ENCODE assay signal across 19 mouse cellular contexts in genomic region chr19:41165914-41166235, GRCm38 (mm10). TPM values are rescaled to one million over a fixed set of nuclear protein-coding genes. Genes with fewer than 3 reads are reported as not detected.
DNase-seq lines count a peak whose midpoint lies in the region; ATAC-seq and TF ChIP-seq lines count a peak whose summit lies in the region.
"Had no signal": no experiment of that assay in that cellular context is flagged by ENCODE, and none has a peak within 500 bp of the region (broad histone marks: within the 10 kb centered on the region; RNA-seq: fewer than 3 reads in every experiment).

No protein-coding gene starts in this region.

- DNase-seq in forebrain, postnatal 0 days = no peak
- DNase-seq in midbrain, embryonic 11.5 days (ENCODE audit: low spot score, missing footprints) = no peak
- no peak for DNase-seq in midbrain, embryonic 10.5 days (ENCODE audit: low spot score)
- peak; percentile 37 for DNase-seq in midbrain, embryonic 14.5 days
- DNase-seq: adrenal gland, postnatal 14 days; cerebellum, adult 18-20 months; cerebellum, adult 9-11 months; gastrocnemius, postnatal 10 days; heart, adult 18-20 months; heart, postnatal 10 days; heart, postnatal 4 days had no signal

- peaks cover 4% of the 10 kb centered on the region for H3K27me3 ChIP-seq in forebrain, postnatal 0 days (ENCODE audit: insufficient read depth, low read length)
- peaks cover 76% of the 10 kb centered on the region for H3K27me3 ChIP-seq in forebrain, embryonic 12.5 days
- peaks cover 32% of the 10 kb centered on the region for H3K27me3 ChIP-seq in midbrain, embryonic 11.5 days (ENCODE audit: control insufficient read depth, insufficient read depth, low read length)
- peaks cover 83% of the 10 kb centered on the region for H3K27me3 ChIP-seq in midbrain, embryonic 10.5 days (ENCODE audit: low read depth, poor library complexity, severe bottlenecking)
- H3K27me3 ChIP-seq in midbrain, embryonic 14.5 days (ENCODE audit: control insufficient read depth, insufficient read depth, low read length) = peaks cover 36% of the 10 kb centered on the region
- H3K27me3 ChIP-seq: intestine, embryonic 15.5 days had no signal

- peaks cover 4% of the 10 kb centered on the region; the same call in 1 of the 2 replicates for H3K4me1 ChIP-seq in forebrain, postnatal 0 days (ENCODE audit: insufficient read depth)
- H3K4me1 ChIP-seq in forebrain, embryonic 12.5 days = peaks cover 24% of the 10 kb centered on the region
- H3K4me1 ChIP-seq in midbrain, embryonic 11.5 days (ENCODE audit: control insufficient read depth, insufficient read depth, low read length) = peaks cover 7% of the 10 kb centered on the region
- H3K4me1 ChIP-seq in midbrain, embryonic 10.5 days = peaks cover 31% of the 10 kb centered on the region
- H3K4me1 ChIP-seq in midbrain, embryonic 14.5 days (ENCODE audit: control insufficient read depth, insufficient read depth, low read length) = peaks cover 26% of the 10 kb centered on the region
- H3K4me1 ChIP-seq: intestine, embryonic 15.5 days had no signal

- no peak overlapping the region for H3K27ac ChIP-seq in forebrain, postnatal 0 days (ENCODE audit: low read depth, low read length)
- no peak overlapping the region for H3K27ac ChIP-seq in forebrain, embryonic 12.5 days
- H3K27ac ChIP-seq in midbrain, embryonic 11.5 days (ENCODE audit: low read depth, low read length) = no peak overlapping the region
- no peak overlapping the region for H3K27ac ChIP-seq in midbrain, embryonic 10.5 days (replicated peaks)
- H3K27ac ChIP-seq in midbrain, embryonic 14.5 days (replicated peaks; ENCODE audit: low read depth, low read length) = no peak overlapping the region
- H3K27ac ChIP-seq: embryonic facial prominence, embryonic 10.5 days; heart, embryonic 10.5 days; intestine, embryonic 15.5 days had no signal

- H3K9ac ChIP-seq in forebrain, postnatal 0 days = no peak overlapping the region
- no peak overlapping the region for H3K9ac ChIP-seq in forebrain, embryonic 12.5 days
- H3K9ac ChIP-seq in midbrain, embryonic 11.5 days (ENCODE audit: low read length) = no peak overlapping the region
- no peak overlapping the region for H3K9ac ChIP-seq in midbrain, embryonic 14.5 days (replicated peaks; ENCODE audit: low read length)
- H3K9ac ChIP-seq: intestine, embryonic 15.5 days had no signal

- no peak overlapping the region for H3K4me2 ChIP-seq in forebrain, postnatal 0 days (ENCODE audit: low read depth)
- H3K4me2 ChIP-seq in forebrain, embryonic 12.5 days = no peak overlapping the region
- H3K4me2 ChIP-seq in midbrain, embryonic 11.5 days = no peak overlapping the region
- H3K4me2 ChIP-seq in midbrain, embryonic 14.5 days (ENCODE audit: low read length) = no peak overlapping the region
- H3K4me2 ChIP-seq: intestine, embryonic 15.5 days had no signal

- H3K9me3 ChIP-seq in forebrain, postnatal 0 days (ENCODE audit: low read length) = no peaks in the 10 kb centered on the region
- no peaks in the 10 kb centered on the region for H3K9me3 ChIP-seq in forebrain, embryonic 12.5 days
- H3K9me3 ChIP-seq in midbrain, embryonic 11.5 days (ENCODE audit: control insufficient read depth, low read length) = no peaks in the 10 kb centered on the region
- H3K9me3 ChIP-seq in midbrain, embryonic 10.5 days (replicated peaks) = no peaks in the 10 kb centered on the region
- H3K9me3 ChIP-seq in midbrain, embryonic 14.5 days (ENCODE audit: control insufficient read depth, low read length) = no peaks in the 10 kb centered on the region
- H3K9me3 ChIP-seq: embryonic facial prominence, embryonic 10.5 days; heart, embryonic 10.5 days; intestine, embryonic 15.5 days had no signal

- H3K4me3 ChIP-seq in forebrain, postnatal 0 days (ENCODE audit: low read depth, low read length) = no peak overlapping the region
- H3K4me3 ChIP-seq in forebrain, embryonic 12.5 days (replicated peaks) = no peak overlapping the region
- H3K4me3 ChIP-seq in midbrain, embryonic 11.5 days (ENCODE audit: low read depth, low read length) = no peak overlapping the region
- no peak overlapping the region for H3K4me3 ChIP-seq in midbrain, embryonic 10.5 days
- H3K4me3 ChIP-seq in midbrain, embryonic 14.5 days (replicated peaks; ENCODE audit: low read depth, low read length) = no peak overlapping the region
- H3K4me3 ChIP-seq: embryonic facial prominence, embryonic 10.5 days; heart, embryonic 10.5 days; intestine, embryonic 15.5 days had no signal

- 31% methylated on average over 5 of the region's 5 CpGs for WGBS in forebrain, postnatal 0 days
- WGBS in forebrain, embryonic 12.5 days = 90% methylated on average over 5 of the region's 5 CpGs
- 78% methylated on average over 5 of the region's 5 CpGs for WGBS in midbrain, embryonic 11.5 days
- WGBS in midbrain, embryonic 10.5 days = 80% methylated on average over 5 of the region's 5 CpGs
- WGBS in midbrain, embryonic 14.5 days = 54% methylated on average over 5 of the region's 5 CpGs

- no peak for TF ChIP-seq CTCF in forebrain, postnatal 0 days (IDR thresholded peaks at IDR 0.05; ENCODE audit: low read depth)

- no peaks in the 10 kb centered on the region for H3K36me3 ChIP-seq in forebrain, postnatal 0 days (ENCODE audit: insufficient read depth)
- no peaks in the 10 kb centered on the region for H3K36me3 ChIP-seq in forebrain, embryonic 12.5 days (replicated peaks)
- H3K36me3 ChIP-seq in midbrain, embryonic 11.5 days (ENCODE audit: control insufficient read depth, insufficient read depth, low read length) = no peaks in the 10 kb centered on the region
- H3K36me3 ChIP-seq in midbrain, embryonic 10.5 days = no peaks in the 10 kb centered on the region
- no peaks in the 10 kb centered on the region for H3K36me3 ChIP-seq in midbrain, embryonic 14.5 days (ENCODE audit: control insufficient read depth, insufficient read depth, low read length)
- H3K36me3 ChIP-seq: embryonic facial prominence, embryonic 10.5 days; heart, embryonic 10.5 days; intestine, embryonic 15.5 days had no signal

- peak; percentile 43; the same call in 1 of the 2 replicates for ATAC-seq in forebrain, postnatal 0 days
- ATAC-seq in forebrain, embryonic 12.5 days (ENCODE audit: low FRiP score) = no peak
- 0 out of 2 replicates have a peak, but pooled peaks have one; percentile 26 for ATAC-seq in midbrain, embryonic 11.5 days (ENCODE audit: low FRiP score)
- ATAC-seq in midbrain, embryonic 14.5 days (ENCODE audit: low FRiP score, low TSS enrichment) = no peak
- ATAC-seq in frontal cortex, adult (ENCODE audit: low TSS enrichment) = no peak
- ATAC-seq: activated CD4-positive, CD25-positive, alpha-beta regulatory T cell, adult 4 months; intestine, embryonic 15.5 days; Patski had no signal

RNA-seq across cellular contexts. Expression of gene Tll2, which starts 40.8 kb away (rescaled TPM):
- 0.62 and 1.00 TPM in 2 replicates for total RNA-seq in forebrain, postnatal 0 days (2014; rRNA removed)
- 0.26 and 0.33 TPM in 2 replicates for polyA plus RNA-seq in forebrain, postnatal 0 days (2015; fragmentation: Nextera tagmentation; extraction: Ambion mirVana)
- polyA plus RNA-seq in forebrain, embryonic 12.5 days (2016; fragmentation: Nextera tagmentation; extraction: Ambion mirVana) = 0.83 and 0.86 TPM in 2 replicates
- 0.61 and 0.71 TPM in 2 replicates for polyA plus RNA-seq in midbrain, embryonic 11.5 days (2014; fragmentation: Nextera tagmentation; extraction: Ambion mirVana)
- 0.53 and 0.58 TPM in 2 replicates for polyA plus RNA-seq in midbrain, embryonic 10.5 days (2016; fragmentation: Nextera tagmentation; extraction: Ambion mirVana)
- 1.1 and 1.8 TPM in 2 replicates for polyA plus RNA-seq in midbrain, embryonic 14.5 days (2014; fragmentation: Nextera tagmentation; extraction: Ambion mirVana)
- total RNA-seq: adrenal gland, postnatal 14 days; CH12.LX had no signal
- polyA plus RNA-seq: activated CD4-positive, CD25-positive, alpha-beta regulatory T cell, adult 4 months; heart, embryonic 10.5 days had no signal

Comparison
In these comparisons a context has a peak if more than half of its experiments do, and no peak if none do; other contexts are left out.
1. ATAC-seq: peak in forebrain, postnatal 0 days (single experiment) and midbrain, embryonic 11.5 days (single experiment); none in forebrain, embryonic 12.5 days (single experiment), midbrain, embryonic 14.5 days (single experiment) and frontal cortex, adult (single experiment).